Mouse (Mus musculus): ENCODE data around the gene Lrp5. TPM values are rescaled to one million over a fixed set of nuclear protein-coding genes. Genes with fewer than 3 reads are reported as not detected.
"Not testable (repeated sequence)": the region's sequence is repeated elsewhere in the genome, so short reads cannot be mapped to it uniquely, and the experiment has no call there.

The Lrp5 gene
- polyA plus RNA-seq, 1 experiment from 2014 or later = 11.3 TPM

DNA sequence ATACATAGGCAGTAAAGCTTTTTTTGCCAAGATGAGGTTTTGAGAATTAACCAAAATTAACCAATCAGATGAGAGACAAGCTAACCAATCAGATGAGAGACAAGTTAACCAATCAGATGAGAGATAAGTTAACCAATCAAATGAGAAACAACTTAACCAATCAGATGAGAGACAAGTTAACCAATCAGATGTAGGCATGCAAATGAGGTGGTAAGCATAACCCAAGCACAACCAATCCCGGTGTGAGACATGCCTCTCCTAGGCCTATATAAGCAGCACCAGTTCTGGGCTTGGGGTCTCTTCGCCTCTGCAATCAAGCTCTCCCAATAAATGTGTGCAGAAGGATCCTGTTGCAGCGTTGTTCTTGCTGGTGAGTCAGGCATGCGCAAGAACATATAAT, 29.3 kb downstream of the Lrp5 start:
- not testable (repeated sequence) for H3K9ac ChIP-seq (replicated peaks; ENCODE audit: low read depth, low read length); ATAC-seq (ENCODE audit: insufficient number of reproducible peaks, insufficient read depth, low FRiP score, low read depth); H3K4me1 ChIP-seq (ENCODE audit: control insufficient read depth, insufficient read depth, low read length); H3K27ac ChIP-seq (ENCODE audit: low read length); H3K27me3 ChIP-seq (ENCODE audit: control insufficient read depth, insufficient read depth, low read length); H3K4me3 ChIP-seq (ENCODE audit: low read depth, low read length); H3K9me3 ChIP-seq (ENCODE audit: control insufficient read depth, low read depth, low read length); H3K4me2 ChIP-seq (replicated peaks; ENCODE audit: low read depth, low read length)
- WGBS = 95% methylated on average over 4 of the region's 4 CpGs
- H3K36me3 ChIP-seq (ENCODE audit: control insufficient read depth, insufficient read depth, low read length) = peaks cover 22% of the 10 kb centered on the region

DNA sequence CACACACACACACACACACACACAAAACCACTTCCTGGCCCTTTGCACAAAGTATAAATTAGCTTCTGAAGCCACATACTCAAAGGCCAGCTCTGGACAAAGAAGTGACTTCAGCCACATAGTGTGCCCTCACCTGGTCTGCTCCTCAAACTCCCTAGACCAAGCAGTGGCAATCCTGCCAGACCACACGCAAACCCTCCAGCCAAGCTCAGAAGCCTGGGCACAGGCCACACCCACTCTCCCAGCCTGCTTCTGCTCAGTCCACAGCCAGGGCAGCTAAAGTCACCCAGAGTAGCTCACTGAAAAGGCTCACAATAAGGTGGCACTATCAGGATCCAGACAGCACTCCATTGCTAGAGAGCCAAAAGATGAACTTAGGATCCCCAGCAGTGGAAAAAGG, 30.2 kb downstream of the Lrp5 start:
- no peaks in the 10 kb centered on the region for H3K27me3 ChIP-seq (ENCODE audit: control insufficient read depth, insufficient read depth, low read length)
- WGBS = 67% methylated on average over 1 of the region's 1 CpGs
- H3K4me3 ChIP-seq (ENCODE audit: low read depth, low read length) = no peak overlapping the region
- H3K27ac ChIP-seq (ENCODE audit: low read length) = no peak overlapping the region
- H3K4me2 ChIP-seq (replicated peaks; ENCODE audit: low read depth, low read length) = no peak overlapping the region
- ATAC-seq (ENCODE audit: insufficient number of reproducible peaks, insufficient read depth, low FRiP score, low read depth) = no peak
- H3K9me3 ChIP-seq (ENCODE audit: control insufficient read depth, low read depth, low read length) = no peaks in the 10 kb centered on the region; the same call in 1 of the 2 replicates
- H3K9ac ChIP-seq (replicated peaks; ENCODE audit: low read depth, low read length) = no peak overlapping the region
- peaks cover 31% of the 10 kb centered on the region for H3K36me3 ChIP-seq (ENCODE audit: control insufficient read depth, insufficient read depth, low read length)
- no peaks in the 10 kb centered on the region for H3K4me1 ChIP-seq (ENCODE audit: control insufficient read depth, insufficient read depth, low read length)

DNA sequence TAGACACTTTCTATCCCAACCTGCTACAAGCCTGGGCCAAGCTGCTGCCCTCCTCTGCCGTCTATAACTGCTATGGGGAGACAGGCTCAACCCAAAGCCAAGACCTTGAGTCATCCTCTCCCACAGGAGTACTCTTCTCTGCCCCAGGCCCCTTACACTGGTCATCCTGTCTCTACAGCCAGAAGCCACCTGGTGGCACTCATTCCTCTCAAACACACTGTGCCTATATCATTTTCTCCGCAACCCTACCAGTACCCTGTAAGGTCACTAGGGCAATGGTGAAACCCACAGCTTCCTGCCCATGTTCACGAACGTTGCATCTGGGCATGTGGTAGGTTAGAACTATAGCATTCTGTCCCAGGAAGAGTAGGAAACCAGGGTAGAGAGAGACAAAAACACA, 31.4 kb downstream of the Lrp5 start:
- H3K36me3 ChIP-seq (ENCODE audit: control insufficient read depth, insufficient read depth, low read length) = peaks cover 40% of the 10 kb centered on the region
- H3K4me3 ChIP-seq (ENCODE audit: low read depth, low read length) = no peak overlapping the region
- no peaks in the 10 kb centered on the region; the same call in 1 of the 2 replicates for H3K9me3 ChIP-seq (ENCODE audit: control insufficient read depth, low read depth, low read length)
- H3K27me3 ChIP-seq (ENCODE audit: control insufficient read depth, insufficient read depth, low read length) = no peaks in the 10 kb centered on the region
- WGBS = 76% methylated on average over 4 of the region's 4 CpGs
- ATAC-seq (ENCODE audit: insufficient number of reproducible peaks, insufficient read depth, low FRiP score, low read depth) = no peak
- no peak overlapping the region for H3K4me2 ChIP-seq (replicated peaks; ENCODE audit: low read depth, low read length)
- no peak overlapping the region for H3K9ac ChIP-seq (replicated peaks; ENCODE audit: low read depth, low read length)
- H3K4me1 ChIP-seq (ENCODE audit: control insufficient read depth, insufficient read depth, low read length) = no peaks in the 10 kb centered on the region
- H3K27ac ChIP-seq (ENCODE audit: low read length) = no peak overlapping the region

DNA sequence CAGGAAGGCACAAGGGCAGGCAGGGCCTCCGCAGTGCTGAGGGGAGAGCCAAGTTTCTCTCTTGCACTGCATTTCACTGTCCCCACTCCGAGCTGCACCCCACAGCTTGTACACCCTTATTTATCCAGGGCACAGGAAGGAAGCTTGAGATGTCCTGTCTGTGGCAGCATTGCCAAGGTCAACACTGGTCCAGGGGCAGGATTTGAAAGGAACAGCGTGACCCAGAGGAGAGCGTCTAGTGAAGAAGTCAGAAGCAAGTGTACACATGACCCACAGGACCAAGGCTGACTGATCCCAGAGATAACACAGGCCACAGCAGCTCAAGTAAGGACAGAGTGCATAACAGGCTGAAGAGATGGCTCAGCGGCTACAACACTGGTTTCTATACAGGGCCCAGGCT, 32.3 kb downstream of the Lrp5 start:
- H3K4me3 ChIP-seq (ENCODE audit: low read depth, low read length) = no peak overlapping the region
- no peaks in the 10 kb centered on the region; the same call in 1 of the 2 replicates for H3K9me3 ChIP-seq (ENCODE audit: control insufficient read depth, low read depth, low read length)
- H3K27me3 ChIP-seq (ENCODE audit: control insufficient read depth, insufficient read depth, low read length) = no peaks in the 10 kb centered on the region
- WGBS = 82% methylated on average over 5 of the region's 5 CpGs
- H3K4me2 ChIP-seq (replicated peaks; ENCODE audit: low read depth, low read length) = no peak overlapping the region
- H3K36me3 ChIP-seq (ENCODE audit: control insufficient read depth, insufficient read depth, low read length) = peaks cover 45% of the 10 kb centered on the region
- no peak overlapping the region for H3K9ac ChIP-seq (replicated peaks; ENCODE audit: low read depth, low read length)
- H3K27ac ChIP-seq (ENCODE audit: low read length) = no peak overlapping the region; the same call in 1 of the 2 replicates
- no peak for ATAC-seq (ENCODE audit: insufficient number of reproducible peaks, insufficient read depth, low FRiP score, low read depth)
- no peaks in the 10 kb centered on the region for H3K4me1 ChIP-seq (ENCODE audit: control insufficient read depth, insufficient read depth, low read length)

DNA sequence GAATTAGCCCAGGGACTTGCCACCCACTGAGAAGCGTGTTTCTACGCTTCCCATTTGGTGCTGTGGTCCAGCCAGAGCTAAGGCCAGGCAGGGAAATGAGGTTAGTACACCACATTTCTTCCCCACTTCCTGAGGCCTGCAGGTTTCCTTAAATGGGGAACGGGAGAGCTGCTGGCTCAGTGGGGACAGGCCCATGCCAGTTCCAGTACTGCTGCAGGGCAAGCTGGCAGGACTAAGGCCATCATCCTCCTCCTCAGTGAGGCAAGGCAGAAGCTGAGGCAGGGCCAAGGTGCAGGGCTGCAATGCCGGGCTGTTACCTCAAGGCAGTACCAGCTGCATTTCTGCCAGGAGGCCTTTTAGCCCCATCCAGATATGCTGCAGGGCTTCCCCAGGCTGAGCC, 32.9 kb downstream of the Lrp5 start:
- H3K27ac ChIP-seq (ENCODE audit: low read length) = no peak overlapping the region; the same call in 1 of the 2 replicates
- WGBS = 84% methylated on average over 4 of the region's 4 CpGs

DNA sequence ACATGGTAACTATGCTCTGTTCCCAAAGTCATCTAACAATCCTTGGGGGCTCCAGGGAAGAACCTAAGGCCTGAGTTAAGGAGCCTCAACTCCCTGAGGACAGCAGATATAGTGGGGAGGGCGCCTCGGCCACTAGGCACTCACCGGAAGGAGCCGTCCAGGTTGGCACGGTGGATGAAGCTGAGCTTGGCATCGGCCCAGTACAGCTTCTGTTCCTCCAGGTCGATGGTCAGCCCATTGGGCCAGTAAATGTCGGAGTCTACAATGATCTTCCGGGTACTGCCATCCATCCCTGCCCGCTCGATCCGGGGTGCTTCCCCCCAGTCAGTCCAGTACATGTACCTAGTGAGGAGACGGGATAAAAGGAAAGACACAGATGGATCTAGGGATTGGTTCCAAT, 34.4 kb downstream of the Lrp5 start:
- Histone ChIP-seq H3K27me3 (ENCODE audit: control insufficient read depth, insufficient read depth, low read length) (no peaks in the 10 kb centered on the region), H3K9ac (replicated peaks; ENCODE audit: low read depth, low read length) (no peak overlapping the region), H3K4me1 (ENCODE audit: control insufficient read depth, insufficient read depth, low read length) (no peaks in the 10 kb centered on the region), H3K36me3 (ENCODE audit: control insufficient read depth, insufficient read depth, low read length) (peaks cover 34% of the 10 kb centered on the region), H3K9me3 (ENCODE audit: control insufficient read depth, low read depth, low read length) (no peaks in the 10 kb centered on the region; the same call in 1 of the 2 replicates), H3K4me2 (replicated peaks; ENCODE audit: low read depth, low read length) (no peak overlapping the region), H3K4me3 (ENCODE audit: low read depth, low read length) (no peak overlapping the region), H3K27ac (ENCODE audit: low read length) (no peak overlapping the region)
- WGBS = 97% methylated on average over 13 of the region's 13 CpGs
- no peak for ATAC-seq (ENCODE audit: insufficient number of reproducible peaks, insufficient read depth, low FRiP score, low read depth)

More for the DNA sequence above, 32.9 kb downstream of the Lrp5 start:
- H3K4me2 ChIP-seq (replicated peaks; ENCODE audit: low read depth, low read length) = no peak overlapping the region
- H3K4me1 ChIP-seq (ENCODE audit: control insufficient read depth, insufficient read depth, low read length) = no peaks in the 10 kb centered on the region
- no peak for ATAC-seq (ENCODE audit: insufficient number of reproducible peaks, insufficient read depth, low FRiP score, low read depth)
- no peaks in the 10 kb centered on the region; the same call in 1 of the 2 replicates for H3K9me3 ChIP-seq (ENCODE audit: control insufficient read depth, low read depth, low read length)
- no peak overlapping the region for H3K4me3 ChIP-seq (ENCODE audit: low read depth, low read length)
- no peaks in the 10 kb centered on the region for H3K27me3 ChIP-seq (ENCODE audit: control insufficient read depth, insufficient read depth, low read length)
- peaks cover 39% of the 10 kb centered on the region for H3K36me3 ChIP-seq (ENCODE audit: control insufficient read depth, insufficient read depth, low read length)
- H3K9ac ChIP-seq (replicated peaks; ENCODE audit: low read depth, low read length) = no peak overlapping the region

DNA sequence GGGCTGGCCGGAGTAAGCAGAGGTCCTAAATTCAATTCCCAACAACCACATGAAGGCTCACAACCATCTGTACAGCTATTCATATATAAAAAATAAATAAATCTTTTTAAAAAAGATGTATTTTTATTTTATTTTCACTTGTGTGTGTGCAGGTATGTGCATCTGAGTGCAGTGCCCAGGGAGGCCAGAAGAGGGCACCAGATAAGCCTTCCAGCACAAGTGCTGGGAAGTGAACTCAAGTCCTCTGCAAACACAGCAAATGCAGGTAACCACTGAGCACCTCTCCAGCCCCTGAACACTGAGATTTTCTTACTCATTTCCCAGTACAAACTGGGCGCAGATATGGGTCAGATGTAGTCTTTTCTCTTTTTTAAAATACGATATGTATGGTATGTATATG, 35.1 kb downstream of the Lrp5 start:
- no peak overlapping the region for H3K9ac ChIP-seq (replicated peaks; ENCODE audit: low read depth, low read length)
- no peak overlapping the region for H3K4me2 ChIP-seq (replicated peaks; ENCODE audit: low read depth, low read length)
- ATAC-seq (ENCODE audit: insufficient number of reproducible peaks, insufficient read depth, low FRiP score, low read depth) = no peak
- no peak overlapping the region for H3K4me3 ChIP-seq (ENCODE audit: low read depth, low read length)
- H3K27me3 ChIP-seq (ENCODE audit: control insufficient read depth, insufficient read depth, low read length) = no peaks in the 10 kb centered on the region
- H3K27ac ChIP-seq (ENCODE audit: low read length) = no peak overlapping the region
- no peaks in the 10 kb centered on the region; the same call in 1 of the 2 replicates for H3K9me3 ChIP-seq (ENCODE audit: control insufficient read depth, low read depth, low read length)
- peaks cover 36% of the 10 kb centered on the region for H3K36me3 ChIP-seq (ENCODE audit: control insufficient read depth, insufficient read depth, low read length)
- 98% methylated on average over 3 of the region's 3 CpGs for WGBS
- H3K4me1 ChIP-seq (ENCODE audit: control insufficient read depth, insufficient read depth, low read length) = no peaks in the 10 kb centered on the region

DNA sequence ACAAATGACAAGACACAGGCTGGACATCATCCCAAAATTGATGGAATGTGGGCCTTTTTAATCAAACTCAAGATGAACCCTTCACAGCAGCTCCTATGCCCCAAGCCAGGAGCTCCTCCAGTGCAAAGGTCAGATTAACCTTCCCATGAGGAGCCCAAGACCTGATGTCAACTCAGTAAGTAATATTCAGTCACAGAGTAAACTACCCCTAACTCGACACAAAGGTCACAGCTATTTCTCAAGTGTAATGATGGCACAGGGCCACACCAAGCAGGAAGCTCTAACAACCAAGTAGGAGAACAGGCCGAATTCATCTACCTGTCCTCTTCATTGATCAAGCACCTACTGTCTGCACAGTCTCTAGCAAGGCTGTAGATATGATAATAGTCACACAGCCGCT, 35.9 kb downstream of the Lrp5 start:
- H3K4me1 ChIP-seq (ENCODE audit: control insufficient read depth, insufficient read depth, low read length) = no peaks in the 10 kb centered on the region
- no peak overlapping the region for H3K4me3 ChIP-seq (ENCODE audit: low read depth, low read length)
- H3K27me3 ChIP-seq (ENCODE audit: control insufficient read depth, insufficient read depth, low read length) = no peaks in the 10 kb centered on the region
- 80% methylated on average over 3 of the region's 3 CpGs for WGBS
- H3K36me3 ChIP-seq (ENCODE audit: control insufficient read depth, insufficient read depth, low read length) = peaks cover 40% of the 10 kb centered on the region
- no peak overlapping the region for H3K27ac ChIP-seq (ENCODE audit: low read length)
- no peak for ATAC-seq (ENCODE audit: insufficient number of reproducible peaks, insufficient read depth, low FRiP score, low read depth)
- no peaks in the 10 kb centered on the region; the same call in 1 of the 2 replicates for H3K9me3 ChIP-seq (ENCODE audit: control insufficient read depth, low read depth, low read length)
- no peak overlapping the region for H3K4me2 ChIP-seq (replicated peaks; ENCODE audit: low read depth, low read length)
- no peak overlapping the region for H3K9ac ChIP-seq (replicated peaks; ENCODE audit: low read depth, low read length)

DNA sequence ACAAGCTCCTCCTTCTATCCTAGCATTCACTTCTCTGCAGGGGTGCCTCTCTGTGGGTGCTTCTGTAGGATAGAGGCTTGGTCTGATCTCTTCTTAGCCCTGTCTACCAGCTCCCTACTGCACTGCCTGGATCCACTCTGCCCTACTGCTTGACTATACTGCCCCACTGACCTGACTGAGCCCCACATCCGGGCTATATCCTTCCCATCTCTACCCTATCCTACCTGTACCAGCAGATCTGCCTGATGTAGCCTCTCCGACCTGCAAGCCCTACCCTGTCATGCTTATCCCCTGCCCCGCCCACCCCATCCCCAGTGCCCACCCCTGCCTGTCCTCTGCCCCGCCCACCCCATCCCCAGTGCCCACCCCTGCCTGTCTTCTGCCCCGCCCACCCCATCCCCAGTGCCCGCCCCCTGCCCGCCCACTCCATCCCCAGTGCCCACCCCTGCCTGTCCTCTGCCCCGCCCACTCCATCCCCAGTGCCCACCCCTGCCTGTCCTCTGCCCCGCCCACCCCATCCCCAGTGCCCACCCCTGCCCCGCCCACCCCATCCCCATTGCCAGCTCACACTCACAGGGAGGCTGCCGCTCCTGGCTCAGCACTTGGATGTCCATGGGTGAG, 37.4 kb downstream of the Lrp5 start:
- no peaks in the 10 kb centered on the region for H3K4me1 ChIP-seq (ENCODE audit: control insufficient read depth, insufficient read depth, low read length)
- no peak for ATAC-seq (ENCODE audit: insufficient number of reproducible peaks, insufficient read depth, low FRiP score, low read depth)
- H3K4me3 ChIP-seq (ENCODE audit: low read depth, low read length) = no peak overlapping the region
- no peak overlapping the region for H3K4me2 ChIP-seq (replicated peaks; ENCODE audit: low read depth, low read length)
- WGBS = 57% methylated on average over 10 of the region's 11 CpGs
- H3K9me3 ChIP-seq (ENCODE audit: control insufficient read depth, low read depth, low read length) = no peaks in the 10 kb centered on the region; the same call in 1 of the 2 replicates
- no peak overlapping the region for H3K27ac ChIP-seq (ENCODE audit: low read length)
- H3K36me3 ChIP-seq (ENCODE audit: control insufficient read depth, insufficient read depth, low read length) = peaks cover 43% of the 10 kb centered on the region
- no peaks in the 10 kb centered on the region for H3K27me3 ChIP-seq (ENCODE audit: control insufficient read depth, insufficient read depth, low read length)
- no peak overlapping the region for H3K9ac ChIP-seq (replicated peaks; ENCODE audit: low read depth, low read length)
